Comparison of ENCODE assay signal across 25 mouse cellular contexts in the genomic region with DNA sequence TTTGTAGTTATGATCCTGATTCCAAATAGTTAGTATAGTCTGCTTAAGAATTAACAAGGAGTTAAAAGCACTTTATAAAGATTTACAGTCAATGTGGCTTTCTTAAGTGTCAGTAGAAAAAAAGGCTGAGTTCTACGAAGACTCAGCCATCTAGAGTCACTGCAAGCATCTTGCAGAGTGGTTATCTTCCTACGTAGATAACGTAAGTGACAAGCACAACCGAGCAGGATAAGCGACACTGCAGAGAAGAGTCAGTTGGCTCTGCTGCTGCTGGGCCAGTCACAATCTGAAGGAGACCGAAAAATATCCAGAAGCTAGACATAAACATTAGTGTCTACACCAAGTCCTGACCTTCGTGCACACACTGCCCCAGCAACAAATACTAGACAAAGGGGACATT. TPM values are rescaled to one million over a fixed set of nuclear protein-coding genes. Genes with fewer than 3 reads are reported as not detected.
DNase-seq lines count a peak whose midpoint lies in the region; ATAC-seq and TF ChIP-seq lines count a peak whose summit lies in the region.
"Had no signal": no experiment of that assay in that cellular context is flagged by ENCODE, and none has a peak within 500 bp of the region (broad histone marks: within the 10 kb centered on the region; RNA-seq: fewer than 3 reads in every experiment).

No protein-coding gene starts in this region.

- no peak overlapping the region for H3K4me2 ChIP-seq in liver, embryonic 12.5 days
- H3K4me2 ChIP-seq in liver, embryonic 14.5 days (ENCODE audit: low read depth), result peak overlapping the region; percentile 26; the same call in 1 of the 2 replicates
- H3K4me2 ChIP-seq: embryonic facial prominence, embryonic 12.5 days; embryonic facial prominence, embryonic 15.5 days; heart, embryonic 11.5 days; hindbrain, embryonic 12.5 days; hindbrain, embryonic 15.5 days had no signal

- TF ChIP-seq EP300 in liver, embryonic 14.5 days (IDR thresholded peaks at IDR 0.05; ENCODE audit: low read depth), result 0 out of 2 replicates have a peak, but pooled peaks have one; percentile 23

- no peak overlapping the region for H3K9ac ChIP-seq in liver, embryonic 12.5 days
- no peak overlapping the region for H3K9ac ChIP-seq in liver, embryonic 14.5 days (replicated peaks)
- H3K9ac ChIP-seq: embryonic facial prominence, embryonic 12.5 days; embryonic facial prominence, embryonic 15.5 days; forebrain, postnatal 0 days; hindbrain, embryonic 12.5 days; hindbrain, embryonic 15.5 days had no signal

- H3K27me3 ChIP-seq in liver, embryonic 12.5 days (replicated peaks), result no peaks in the 10 kb centered on the region
- H3K27me3 ChIP-seq in liver, embryonic 14.5 days (ENCODE audit: control insufficient read depth, insufficient read depth, low read length), result no peaks in the 10 kb centered on the region
- H3K27me3 ChIP-seq: CH12.LX; embryonic facial prominence, embryonic 12.5 days; embryonic facial prominence, embryonic 15.5 days; hindbrain, embryonic 12.5 days; hindbrain, embryonic 15.5 days had no signal

- peak; percentile 71 for ATAC-seq in liver, embryonic 12.5 days
- ATAC-seq in liver, embryonic 14.5 days (ENCODE audit: insufficient read depth), result 0 out of 2 replicates have a peak, but pooled peaks have one; percentile 37
- ATAC-seq in megakaryocyte progenitor cell, adult 5-6 weeks (replicated peaks; ENCODE audit: poor library complexity), result peak; percentile 77
- ATAC-seq: forebrain, embryonic 14.5 days; forebrain, postnatal 0 days had no signal

- no peak for TF ChIP-seq CTCF in liver, embryonic 14.5 days (IDR thresholded peaks at IDR 0.05; ENCODE audit: low read depth)

- WGBS in liver, embryonic 12.5 days (ENCODE audit: insufficient replicate concordance), result 24% methylated on average over 7 of the region's 7 CpGs
- WGBS in liver, embryonic 14.5 days (ENCODE audit: insufficient replicate concordance), result 13% methylated on average over 7 of the region's 7 CpGs

- H3K4me1 ChIP-seq in liver, embryonic 12.5 days, result peaks cover 29% of the 10 kb centered on the region
- H3K4me1 ChIP-seq in liver, embryonic 14.5 days (replicated peaks; ENCODE audit: control insufficient read depth in 2 of 2, insufficient read depth in 2 of 2, low read length in 1 of 2), result peaks cover 0 to 14% of the 10 kb centered on the region in 2 experiments
- H3K4me1 ChIP-seq: embryonic facial prominence, embryonic 15.5 days; hindbrain, embryonic 15.5 days had no signal

- peaks cover 84% of the 10 kb centered on the region for H3K36me3 ChIP-seq in liver, embryonic 12.5 days
- H3K36me3 ChIP-seq in liver, embryonic 14.5 days (replicated peaks; ENCODE audit: control insufficient read depth, insufficient read depth, low read depth), result peaks cover 14% of the 10 kb centered on the region

- DNase-seq in liver (no peak), adipocyte (ENCODE audit: low spot score) (peak; percentile 35)
- DNase-seq in liver, embryonic 14.5 days (ENCODE audit: low read depth in 3 of 3, low spot score in 3 of 3), result no peak
- no peak for DNase-seq in neural tube, embryonic 10.5 days (ENCODE audit: extremely low spot score, low spot score)
- DNase-seq in right cerebral cortex, postnatal 4 days, result no peak
- DNase-seq in layer of hippocampus, adult 11-12 months (ENCODE audit: low spot score), result no peak
- DNase-seq: adrenal gland, adult 8-10 months; adrenal gland, postnatal 25 days; B cell, adult 2 months; cerebellum, adult 2 months; cerebellum, adult 9-11 months; cerebellum, postnatal 25 days; forebrain, postnatal 0 days; gastrocnemius, adult 2 months; gastrocnemius, postnatal 14 days had no signal

- no peak overlapping the region for H3K27ac ChIP-seq in liver, embryonic 12.5 days
- H3K27ac ChIP-seq in liver, embryonic 14.5 days, result no peak overlapping the region
- H3K27ac ChIP-seq: embryonic facial prominence, embryonic 12.5 days; embryonic facial prominence, embryonic 15.5 days; gastrocnemius, adult 2 months; hindbrain, embryonic 12.5 days; hindbrain, embryonic 15.5 days had no signal

- H3K9me3 ChIP-seq in liver, embryonic 12.5 days (replicated peaks), result no peaks in the 10 kb centered on the region
- H3K9me3 ChIP-seq in liver, embryonic 14.5 days (ENCODE audit: control insufficient read depth, low read length), result no peaks in the 10 kb centered on the region
- H3K9me3 ChIP-seq: embryonic facial prominence, embryonic 12.5 days; embryonic facial prominence, embryonic 15.5 days; G1E; hindbrain, embryonic 12.5 days; hindbrain, embryonic 15.5 days had no signal

- H3K4me3 ChIP-seq in liver, embryonic 12.5 days, result no peak overlapping the region
- H3K4me3 ChIP-seq in liver, embryonic 14.5 days (ENCODE audit: insufficient read depth in 1 of 2, low read depth in 2 of 2, low read length in 2 of 2), result no peak overlapping the region
- H3K4me3 ChIP-seq: embryonic facial prominence, embryonic 12.5 days; embryonic facial prominence, embryonic 15.5 days; gastrocnemius, adult 2 months; hindbrain, embryonic 12.5 days; hindbrain, embryonic 15.5 days had no signal

RNA-seq across cellular contexts. Expression of a gene that starts 8.3 kb away (rescaled TPM):
- polyA plus RNA-seq in liver, embryonic 12.5 days (2016; fragmentation: Nextera tagmentation; extraction: Ambion mirVana), result 25.2 and 27.9 TPM in 2 replicates
- 13.1 and 17.9 TPM in 2 replicates for polyA plus RNA-seq in liver, embryonic 14.5 days (2012; rRNA removed)
- polyA plus RNA-seq in liver, embryonic 14.5 days (2014; fragmentation: Nextera tagmentation; extraction: Ambion mirVana), result 6.0 and 6.1 TPM in 2 replicates
- 28.5 and 30.0 TPM in 2 replicates for total RNA-seq in megakaryocyte progenitor cell, adult 5-6 weeks (2015)
- 24.7 and 31.9 TPM in 2 replicates for total RNA-seq in megakaryocyte progenitor cell, adult 5-6 weeks (2017)
